Mouse (Mus musculus) liver, embryonic 11.5 days (tissue): ENCODE data around the gene Sds. TPM values are rescaled to one million over a fixed set of nuclear protein-coding genes. Genes with fewer than 3 reads are reported as not detected.

Experiments
- ATAC-seq: fragments of 200-750 bp; cut with Nextera tagmentation; replicated peaks from 2 replicates; pipeline ENCODE4 v1.8.0; 2017; ENCODE audit warnings: moderate number of reproducible peaks, mild to moderate bottlenecking, moderate TSS enrichment, moderate library complexity; ENCODE audit not compliant: low FRiP score
- DNase-seq: peaks from one replicate; pipeline ENCODE4 v3.0.0-alpha.2; 2017; ENCODE audit warnings: low spot score
- H3K27ac ChIP-seq: fragments of 300-500 bp; sonication (generic); 2 replicates; pipeline ENCODE4 v1.5.1; 2014; ENCODE audit warnings: mild to moderate bottlenecking, low read depth, low read length, control low read depth
- H3K27me3 ChIP-seq: fragments of 300-500 bp; sonication (generic); replicated peaks from 2 replicates; pipeline ENCODE4 v1.6.1; 2014; ENCODE audit warnings: low read length, mixed read lengths; ENCODE audit not compliant: control insufficient read depth, insufficient read depth
- H3K36me3 ChIP-seq: fragments of 300-500 bp; sonication (generic); 2 replicates; pipeline ENCODE4 v1.6.1; 2014; ENCODE audit warnings: mild to moderate bottlenecking, low read length, moderate library complexity, mixed read lengths; ENCODE audit not compliant: control insufficient read depth, insufficient read depth
- H3K4me1 ChIP-seq: fragments of 300-500 bp; sonication (generic); replicated peaks from 2 replicates; pipeline ENCODE4 v1.6.1; 2014; ENCODE audit warnings: low read length, mixed read lengths; ENCODE audit not compliant: control insufficient read depth, insufficient read depth
- H3K4me2 ChIP-seq: fragments of 300-500 bp; sonication (generic); 2 replicates; pipeline ENCODE4 v1.6.1; 2014; ENCODE audit warnings: mild to moderate bottlenecking, control low read depth, moderate library complexity
- H3K4me3 ChIP-seq: fragments of 300-500 bp; sonication (generic); 2 replicates; pipeline ENCODE4 v1.5.1; 2014; ENCODE audit warnings: low read depth, low read length, control low read depth
- H3K9ac ChIP-seq: fragments of 300-500 bp; sonication (generic); 2 replicates; pipeline ENCODE4 v1.6.1; 2014; ENCODE audit warnings: low read depth, low read length, control low read depth
- H3K9me3 ChIP-seq: fragments of 300-500 bp; sonication (generic); 2 replicates; pipeline ENCODE4 v1.6.1; 2016; ENCODE audit warnings: low read length, inconsistent platforms, mixed read lengths; ENCODE audit not compliant: control insufficient read depth
- WGBS: fragments of 180-500 bp; shearing (Covaris S2); extraction: QIAGEN DNeasy Blood & Tissue Kit; methylation state at CpG from one replicate; pipeline ENCODE4 v1.1.7; 2014; 5-methylcytosine and 5-hydroxymethylcytosine counted together
- polyA plus RNA-seq: library from polyadenylated mRNA; unstranded; fragments of >200 nt; fragmentation: Nextera tagmentation; extraction: Ambion mirVana; gene quantifications from 2 replicates; pipeline ENCODE4 v1.2.1, GENCODE M21; 2014

The Sds gene
- polyA plus RNA-seq, 1 experiment from 2014 or later = not detected

DNA sequence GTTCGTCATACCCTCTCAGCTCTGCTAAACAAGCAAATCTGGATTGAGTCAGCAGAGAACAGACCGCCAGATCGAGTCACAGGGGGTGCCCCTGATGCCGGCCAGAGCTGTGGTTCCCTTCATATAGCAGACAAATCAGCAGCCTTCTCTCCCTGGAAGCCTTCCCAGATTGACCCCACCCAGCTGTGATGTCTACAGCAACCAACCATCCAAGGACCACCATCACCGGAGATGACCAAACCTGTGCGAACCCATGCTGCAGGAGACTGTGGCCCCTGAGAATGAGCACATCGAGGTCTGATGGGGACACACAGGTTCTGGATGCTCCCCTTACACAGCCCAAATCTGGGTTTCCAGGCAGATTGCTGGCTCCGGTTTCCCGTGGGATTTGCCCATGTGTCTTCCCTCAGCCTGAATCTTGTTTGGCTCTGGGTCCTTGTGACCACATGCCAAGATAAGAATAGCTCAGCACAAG, 25.9 kb downstream of the Sds start:
- WGBS = 58% methylated on average over 9 of the region's 9 CpGs
- ATAC-seq (no peak), DNase-seq (no peak)
- peak overlapping the region; percentile 91 for H3K4me3 ChIP-seq
- 0 out of 2 replicates have a peak, but pooled peaks cover 1% of the 10 kb centered on the region for H3K36me3 ChIP-seq
- H3K9me3 ChIP-seq = no peaks in the 10 kb centered on the region
- peak overlapping the region; percentile 81; the same call in 1 of the 2 replicates for H3K9ac ChIP-seq
- peak overlapping the region; percentile 97 for H3K4me2 ChIP-seq
- no peaks in the 10 kb centered on the region for H3K27me3 ChIP-seq
- no peak overlapping the region for H3K27ac ChIP-seq
- peaks cover 15% of the 10 kb centered on the region for H3K4me1 ChIP-seq

GRCm38 (mm10) chr5:120502675-120503143, 26.4 kb downstream of the Sds start:
- Histone ChIP-seq H3K9me3 (no peaks in the 10 kb centered on the region), H3K9ac (peak overlapping the region; percentile 81), H3K36me3 (no peaks in the 10 kb centered on the region), H3K27ac (no peak overlapping the region), H3K4me1 (peaks cover 15% of the 10 kb centered on the region), H3K4me2 (peak overlapping the region; percentile 97), H3K27me3 (no peaks in the 10 kb centered on the region), H3K4me3 (peak overlapping the region; percentile 91)
- no peak for DNase-seq
- 3% methylated on average over 12 of the region's 12 CpGs for WGBS
- ATAC-seq = no peak

DNA sequence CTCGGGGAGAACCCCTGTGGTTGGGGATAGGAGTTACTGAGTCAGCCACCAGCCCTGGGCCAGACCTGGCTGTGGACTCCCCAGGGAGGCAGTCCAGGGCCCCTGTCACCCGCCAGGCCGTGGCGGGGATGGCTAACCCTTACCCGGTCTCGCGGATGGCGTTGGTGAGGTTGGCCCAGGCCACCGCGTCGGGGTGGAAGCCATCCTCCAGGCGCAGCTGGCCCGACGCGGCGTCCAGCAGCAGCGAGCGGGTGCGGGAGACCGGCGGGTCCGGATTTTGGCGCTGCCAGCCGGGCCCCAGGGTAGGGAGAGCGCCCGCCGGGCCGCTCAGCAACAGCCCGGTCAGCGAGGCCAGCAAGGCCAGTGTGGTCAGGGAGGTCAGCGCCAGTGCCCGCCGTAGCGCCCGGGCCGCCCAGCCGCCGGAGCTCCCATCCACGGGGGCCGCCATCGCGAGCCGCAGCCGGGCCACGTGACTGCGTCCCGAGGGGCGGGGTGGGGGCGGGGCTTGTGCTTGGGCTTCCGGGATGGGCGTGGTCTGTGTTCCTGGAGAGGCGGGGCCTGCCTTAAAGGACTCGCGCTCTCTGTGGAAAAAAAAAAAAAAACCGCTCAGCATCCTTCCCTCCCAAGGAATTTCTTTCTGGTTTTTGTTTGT, 26.9 kb downstream of the Sds start, which contains the start of gene Plbd2:
Gene Plbd2 (minus strand): TSS at position 482 of the 652 bp plus-strand sequence.
- under 1% methylated on average over 49 of the region's 55 CpGs for whole genome bisulfite sequencing
- peak; percentile 96 for DNase-seq

GRCm38 (mm10) chr5:120505368-120505767, 29.0 kb downstream of the Sds start:
- 20% methylated on average over 16 of the region's 16 CpGs for WGBS

More for the DNA sequence above, 26.9 kb downstream of the Sds start, which contains the start of gene Plbd2:
- Histone ChIP-seq H3K9me3 (no peaks in the 10 kb centered on the region), H3K4me2 (peak within 1 kb of the TSS; percentile 97), H3K4me3 (peak within 1 kb of the TSS; percentile 91), H3K4me1 (peaks cover 15% of the 10 kb centered on the region), H3K36me3 (no peaks in the 10 kb centered on the region), H3K9ac (peak within 1 kb of the TSS; percentile 81), H3K27ac (no peak within 1 kb of the TSS), H3K27me3 (no peaks in the 10 kb centered on the region)
- ATAC-seq = peak; percentile 69

GRCm38 (mm10) chr5:120505781-120506180, 29.5 kb downstream of the Sds start:
- Histone ChIP-seq H3K27me3 (no peaks in the 10 kb centered on the region), H3K9me3 (no peaks in the 10 kb centered on the region), H3K36me3 (no peaks in the 10 kb centered on the region), H3K4me1 (peaks cover 17% of the 10 kb centered on the region), H3K4me2 (peak overlapping the region; percentile 48), H3K4me3 (0 out of 2 replicates have a peak overlapping the region, but pooled peaks have one; percentile 18), H3K9ac (0 out of 2 replicates have a peak overlapping the region, but pooled peaks have one; percentile 18), H3K27ac (no peak overlapping the region)
- ATAC-seq = no peak
- WGBS = 60% methylated on average over 9 of the region's 9 CpGs
- no peak for DNase-seq

More at GRCm38 (mm10) chr5:120505368-120505767, 29.0 kb downstream of the Sds start:
- peak; percentile 34 for ATAC-seq
- Histone ChIP-seq H3K36me3 (no peaks in the 10 kb centered on the region), H3K27me3 (no peaks in the 10 kb centered on the region), H3K9me3 (no peaks in the 10 kb centered on the region), H3K4me3 (0 out of 2 replicates have a peak overlapping the region, but pooled peaks have one; percentile 18), H3K27ac (no peak overlapping the region), H3K9ac (0 out of 2 replicates have a peak overlapping the region, but pooled peaks have one; percentile 18), H3K4me2 (peak overlapping the region; percentile 48), H3K4me1 (peaks cover 15% of the 10 kb centered on the region)
- DNase-seq = peak; percentile 75

DNA sequence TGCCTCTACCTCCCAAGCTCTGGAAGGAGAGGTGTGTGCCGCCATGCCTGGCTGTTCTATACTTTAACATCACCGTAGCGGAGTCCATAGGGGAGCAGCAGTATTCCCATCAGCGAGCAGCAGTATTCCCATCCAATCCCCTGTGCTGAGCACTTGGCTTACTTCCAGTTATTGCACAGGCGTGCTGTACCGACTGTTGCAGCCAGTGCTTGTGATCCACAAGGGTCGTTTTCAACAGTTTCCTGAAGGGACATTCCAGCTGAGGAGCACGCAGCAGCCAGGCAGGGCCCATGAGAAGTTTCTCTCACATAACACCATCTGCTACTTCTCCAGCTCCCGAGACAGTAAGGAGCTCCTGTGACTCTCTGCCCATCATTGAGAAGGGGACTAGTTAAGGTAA, 30.2 kb downstream of the Sds start:
- H3K4me3 ChIP-seq = no peak overlapping the region
- ATAC-seq (no peak), DNase-seq (no peak)
- H3K4me1 ChIP-seq = peaks cover 21% of the 10 kb centered on the region
- H3K36me3 ChIP-seq = no peaks in the 10 kb centered on the region
- no peaks in the 10 kb centered on the region for H3K27me3 ChIP-seq
- no peak overlapping the region for H3K27ac ChIP-seq
- H3K4me2 ChIP-seq = no peak overlapping the region
- no peaks in the 10 kb centered on the region for H3K9me3 ChIP-seq
- no peak overlapping the region for H3K9ac ChIP-seq
- WGBS = 74% methylated on average over 9 of the region's 9 CpGs

GRCm38 (mm10) chr5:120507311-120507710, 31.0 kb downstream of the Sds start:
- 56% methylated on average over 4 of the region's 4 CpGs for WGBS
- H3K4me3 ChIP-seq = no peak overlapping the region

GRCm38 (mm10) chr5:120510982-120511642, 34.8 kb downstream of the Sds start, which contains the start of gene Slc8b1:
Gene Slc8b1, plus strand, starts transcription at chr5:120511168.
- no peak within 1 kb of the TSS for H3K27ac ChIP-seq
- H3K4me1 ChIP-seq = peaks cover 17% of the 10 kb centered on the region; the same call in 1 of the 2 replicates
- H3K4me2 ChIP-seq = peak within 1 kb of the TSS; percentile 91
- H3K9ac ChIP-seq = peak within 1 kb of the TSS; percentile 62
- under 1% methylated on average over 36 of the region's 36 CpGs for WGBS
- DNase-seq = peak; percentile 97
- H3K36me3 ChIP-seq = no peaks in the 10 kb centered on the region
- H3K4me3 ChIP-seq = peak within 1 kb of the TSS; percentile 62
- no peaks in the 10 kb centered on the region for H3K27me3 ChIP-seq
- peak; percentile 95 for ATAC-seq
- H3K9me3 ChIP-seq = no peaks in the 10 kb centered on the region

More at GRCm38 (mm10) chr5:120507311-120507710, 31.0 kb downstream of the Sds start:
- ATAC-seq = no peak
- Histone ChIP-seq H3K4me2 (no peak overlapping the region), H3K36me3 (no peaks in the 10 kb centered on the region), H3K9me3 (no peaks in the 10 kb centered on the region), H3K4me1 (peaks cover 18% of the 10 kb centered on the region), H3K27me3 (no peaks in the 10 kb centered on the region), H3K9ac (no peak overlapping the region), H3K27ac (no peak overlapping the region)
- DNase-seq = no peak
